In genomic region chr8:72277244-72277643, GRCm38 (mm10) we compare ENCODE assay signal across 19 mouse cellular contexts. TPM values are rescaled to one million over a fixed set of nuclear protein-coding genes. Genes with fewer than 3 reads are reported as not detected.
A peak's percentile ranks its signal among the peaks of the same experiment; 100 is the strongest.
DNase-seq lines count a peak whose midpoint lies in the region; ATAC-seq and TF ChIP-seq lines count a peak whose summit lies in the region.
"Had no signal": no experiment of that assay in that cellular context is flagged by ENCODE, and none has a peak within 500 bp of the region (broad histone marks: within the 10 kb centered on the region; RNA-seq: fewer than 3 reads in every experiment).

No protein-coding gene starts in this region.

- peak; percentile 37 for ATAC-seq in liver, postnatal 0 days
- ATAC-seq: forebrain, embryonic 16.5 days; Patski had no signal

- H3K4me1 ChIP-seq in liver, postnatal 0 days (ENCODE audit: insufficient read depth), result peaks cover 10% of the 10 kb centered on the region
- H3K4me1 ChIP-seq: hindbrain, embryonic 13.5 days; limb, embryonic 15.5 days; midbrain, embryonic 12.5 days had no signal

- TF ChIP-seq CTCF in liver, postnatal 0 days (IDR thresholded peaks at IDR 0.05; ENCODE audit: low read depth), result no peak

- H3K36me3 ChIP-seq in liver, postnatal 0 days (replicated peaks; ENCODE audit: insufficient read depth, low read length), result no peaks in the 10 kb centered on the region
- H3K36me3 ChIP-seq: hindbrain, embryonic 13.5 days; limb, embryonic 15.5 days; midbrain, embryonic 12.5 days had no signal

- TF ChIP-seq EP300 in liver, postnatal 0 days (IDR thresholded peaks at IDR 0.05; ENCODE audit: low read depth), result peak; percentile 68

- H3K27me3 ChIP-seq in liver, postnatal 0 days (ENCODE audit: insufficient read depth, low read length), result no peaks in the 10 kb centered on the region
- H3K27me3 ChIP-seq: CH12.LX; hindbrain, embryonic 13.5 days; limb, embryonic 15.5 days; midbrain, embryonic 12.5 days; Patski had no signal

- H3K4me2 ChIP-seq in liver, postnatal 0 days (ENCODE audit: low read depth, low read length), result no peak overlapping the region
- H3K4me2 ChIP-seq: hindbrain, embryonic 13.5 days; limb, embryonic 15.5 days; midbrain, embryonic 12.5 days had no signal

- H3K27ac ChIP-seq in liver, postnatal 0 days (ENCODE audit: low read depth), result no peak overlapping the region
- H3K27ac ChIP-seq: gastrocnemius, adult 2 months; hindbrain, embryonic 13.5 days; limb, embryonic 15.5 days; midbrain, embryonic 12.5 days had no signal

- DNase-seq in thymus, postnatal 0 days (ENCODE audit: low spot score), result peak; percentile 50
- DNase-seq in thymus, adult 18-20 months, result no peak
- DNase-seq in induced T-regulatory cell, adult 2 months (ENCODE audit: low read depth), result peak; percentile 87
- DNase-seq in liver, postnatal 0 days, result no peak
- DNase-seq in right cerebral cortex, postnatal 36 days (ENCODE audit: low spot score in 2 of 2), result no peak
- DNase-seq in cerebellum, postnatal 25 days, result no peak
- no peak for DNase-seq in cerebellum, postnatal 4 days (ENCODE audit: low spot score in 2 of 2)
- DNase-seq: cerebellum, adult 11-12 months; gastrocnemius, adult 2 months; heart, adult 18-20 months; kidney, adult 18-20 months; kidney, postnatal 14 days; thymus, postnatal 4 days had no signal

- H3K9ac ChIP-seq in liver, postnatal 0 days (replicated peaks), result no peak overlapping the region; the same call in 1 of the 2 replicates
- H3K9ac ChIP-seq: hindbrain, embryonic 13.5 days; limb, embryonic 15.5 days; midbrain, embryonic 12.5 days had no signal

- WGBS in liver, postnatal 0 days (ENCODE audit: insufficient replicate concordance), result 40% methylated on average over 3 of the region's 3 CpGs

- H3K9me3 ChIP-seq in liver, postnatal 0 days (ENCODE audit: low read length), result no peaks in the 10 kb centered on the region
- H3K9me3 ChIP-seq: hindbrain, embryonic 13.5 days; limb, embryonic 15.5 days; midbrain, embryonic 12.5 days had no signal

- no peak overlapping the region for H3K4me3 ChIP-seq in liver, postnatal 0 days (ENCODE audit: low read depth, low read length)
- H3K4me3 ChIP-seq: gastrocnemius, adult 2 months; hindbrain, embryonic 13.5 days; limb, embryonic 15.5 days; midbrain, embryonic 12.5 days had no signal

RNA-seq across cellular contexts. Expression of gene Gm10282, which starts 27.8 kb away (rescaled TPM):
- 32.8 and 33.9 TPM in 2 replicates for polyA plus RNA-seq in thymus, postnatal 0 days (2015; fragmentation: Nextera tagmentation; extraction: Ambion mirVana)
- 6.3 and 6.4 TPM in 2 replicates for polyA plus RNA-seq in liver, postnatal 0 days (2015; fragmentation: Nextera tagmentation; extraction: Ambion mirVana)

RNA-seq across cellular contexts. Expression of gene Ap1m1, which starts 37.4 kb away (rescaled TPM):
- polyA plus RNA-seq in thymus, postnatal 0 days (2015; fragmentation: Nextera tagmentation; extraction: Ambion mirVana), result 133 and 135 TPM in 2 replicates
- polyA plus RNA-seq in liver, postnatal 0 days (2015; fragmentation: Nextera tagmentation; extraction: Ambion mirVana), result 40.7 and 41.7 TPM in 2 replicates

RNA-seq across cellular contexts. Expression of gene Klf2, which starts 41.6 kb away (rescaled TPM):
- polyA plus RNA-seq in thymus, postnatal 0 days (2015; fragmentation: Nextera tagmentation; extraction: Ambion mirVana), result 16.8 and 21.4 TPM in 2 replicates
- 5.6 and 7.4 TPM in 2 replicates for polyA plus RNA-seq in liver, postnatal 0 days (2015; fragmentation: Nextera tagmentation; extraction: Ambion mirVana)

RNA-seq across cellular contexts. Expression of gene Fam32a, which starts 57.7 kb away (rescaled TPM):
- 69.3 and 75.9 TPM in 2 replicates for polyA plus RNA-seq in thymus, postnatal 0 days (2015; fragmentation: Nextera tagmentation; extraction: Ambion mirVana)
- 27.5 and 28.4 TPM in 2 replicates for polyA plus RNA-seq in liver, postnatal 0 days (2015; fragmentation: Nextera tagmentation; extraction: Ambion mirVana)

Comparison
In these comparisons a context has a peak if more than half of its experiments do, and no peak if none do; other contexts are left out.
1. DNase-seq: peak in thymus, postnatal 0 days (single experiment) and induced T-regulatory cell, adult 2 months (single experiment); none in thymus, adult 18-20 months (0 of 2), liver, postnatal 0 days (single experiment), right cerebral cortex, postnatal 36 days (0 of 2), cerebellum, postnatal 25 days (0 of 2) and cerebellum, postnatal 4 days (0 of 2).